Mouse (Mus musculus) ES-Bruce4 (cell line): ENCODE results near the gene Usp8. TPM values are rescaled to one million over a fixed set of nuclear protein-coding genes. Genes with fewer than 3 reads are reported as not detected.

Experiments
- H3K27ac ChIP-seq: 2 replicates; pipeline ENCODE4 v1.5.1; 2012; ENCODE audit warnings: low read length, inconsistent platforms; ENCODE audit not compliant: insufficient read depth
- H3K27me3 ChIP-seq: 2 replicates; pipeline ENCODE4 v1.6.1; 2012; ENCODE audit warnings: mild to moderate bottlenecking, low read length, inconsistent platforms; ENCODE audit not compliant: control insufficient read depth, poor library complexity, insufficient read depth, severe bottlenecking
- H3K36me3 ChIP-seq: 2 replicates; pipeline ENCODE4 v1.6.1; 2012; ENCODE audit warnings: inconsistent platforms, mild to moderate bottlenecking, low read length, moderate library complexity; ENCODE audit not compliant: control insufficient read depth, poor library complexity, insufficient read depth, severe bottlenecking
- H3K4me1 ChIP-seq: one replicate; pipeline ENCODE4 v1.8.1; 2011; ENCODE audit warnings: low read length; ENCODE audit not compliant: control insufficient read depth, insufficient read depth
- H3K4me3 ChIP-seq: 2 replicates; pipeline ENCODE4 v1.5.1; 2011; ENCODE audit warnings: low read depth, mild to moderate bottlenecking, low read length
- H3K9ac ChIP-seq: 2 replicates; pipeline ENCODE4 v1.6.1; 2012; ENCODE audit warnings: low read depth, mild to moderate bottlenecking, inconsistent platforms; ENCODE audit not compliant: poor library complexity, severe bottlenecking
- H3K9me3 ChIP-seq: replicated peaks from 2 replicates; pipeline ENCODE4 v1.6.1; 2012; ENCODE audit warnings: mild to moderate bottlenecking, low read length, inconsistent platforms; ENCODE audit not compliant: control insufficient read depth, poor library complexity, insufficient read depth, severe bottlenecking
- CTCF ChIP-seq: IDR thresholded peaks from one replicate; pipeline ENCODE4 v1.8.1; 2011; ENCODE audit warnings: low read depth, low read length
- EP300 ChIP-seq: IDR thresholded peaks from 2 replicates; pipeline ENCODE4 v1.6.1; 2011; ENCODE audit warnings: low read depth, low read length; ENCODE audit not compliant: insufficient read depth
- POLR2A ChIP-seq: IDR thresholded peaks from one replicate; pipeline ENCODE4 v1.8.1; 2011; ENCODE audit warnings: low read length; ENCODE audit not compliant: insufficient read depth
- polyA plus RNA-seq: library from polyadenylated mRNA; stranded (reverse); fragments of >200 nt; gene quantifications from 2 replicates; pipeline ENCODE4 v1.2.4, GENCODE M21; 2011; ENCODE audit warnings: low read depth; ENCODE audit not compliant: missing spikeins, insufficient read depth, insufficient read length

Usp8 gene
- polyA plus RNA-seq, 1 experiment: 75.3 TPM

- TF ChIP-seq CTCF (no peak), EP300 (no peak), POLR2A (no peak)
- no peaks in the 10 kb centered on the region for H3K27me3 ChIP-seq
- no peaks in the 10 kb centered on the region for H3K9me3 ChIP-seq
- H3K27ac ChIP-seq: no peak overlapping the region
- H3K9ac ChIP-seq: no peak overlapping the region
- H3K4me3 ChIP-seq: no peak overlapping the region
- H3K36me3 ChIP-seq: peaks cover 37% of the 10 kb centered on the region
- H3K4me1 ChIP-seq: no peaks in the 10 kb centered on the region
Measured at GRCm38 (mm10) chr2:126759351-126759750, 52.2 kb downstream of the Usp8 start.

GRCm38 (mm10) chr2:126765867-126766582 is 58.9 kb downstream of the Usp8 start:
- no peak overlapping the region for H3K9ac ChIP-seq
- H3K27me3 ChIP-seq: no peaks in the 10 kb centered on the region
- no peak for TF ChIP-seq POLR2A
- TF ChIP-seq EP300: no peak
- no peak for TF ChIP-seq CTCF
- peaks cover 3% of the 10 kb centered on the region for H3K4me1 ChIP-seq
- H3K27ac ChIP-seq: no peak overlapping the region
- peaks cover 2% of the 10 kb centered on the region; the same call in 1 of the 2 replicates for H3K36me3 ChIP-seq
- H3K9me3 ChIP-seq: no peaks in the 10 kb centered on the region
- peak overlapping the region; percentile 13; the same call in 1 of the 2 replicates for H3K4me3 ChIP-seq

- no peaks in the 10 kb centered on the region for H3K27me3 ChIP-seq
- H3K36me3 ChIP-seq: 0 out of 2 replicates have a peak, but pooled peaks cover under 1% of the 10 kb centered on the region
- TF ChIP-seq CTCF (peak; percentile 10), EP300 (no peak)
- no peak overlapping the region for H3K27ac ChIP-seq
- H3K4me1 ChIP-seq: peaks cover 3% of the 10 kb centered on the region
- H3K9me3 ChIP-seq: no peaks in the 10 kb centered on the region
- H3K4me3 ChIP-seq: no peak overlapping the region
- no peak overlapping the region for H3K9ac ChIP-seq
Measured at GRCm38 (mm10) chr2:126767599-126767998, 60.5 kb downstream of the Usp8 start.

GRCm38 (mm10) chr2:126768194-126768593 is 61.1 kb downstream of the Usp8 start:
- Histone ChIP-seq H3K27ac (no peak overlapping the region), H3K9me3 (no peaks in the 10 kb centered on the region)
- TF ChIP-seq POLR2A: no peak
- TF ChIP-seq CTCF: peak; percentile 35

GRCm38 (mm10) chr2:126769431-126770181 is 62.5 kb downstream of the Usp8 start:
- Histone ChIP-seq H3K36me3 (no peaks in the 10 kb centered on the region), H3K9me3 (no peaks in the 10 kb centered on the region), H3K27me3 (no peaks in the 10 kb centered on the region), H3K4me1 (peaks cover 3% of the 10 kb centered on the region), H3K9ac (no peak overlapping the region), H3K27ac (no peak overlapping the region), H3K4me3 (no peak overlapping the region)
- TF ChIP-seq EP300 (no peak), CTCF (no peak), POLR2A (no peak)

More at GRCm38 (mm10) chr2:126768194-126768593, 61.1 kb downstream of the Usp8 start:
- Histone ChIP-seq H3K4me1 (peaks cover 3% of the 10 kb centered on the region), H3K9ac (no peak overlapping the region), H3K36me3 (no peaks in the 10 kb centered on the region), H3K4me3 (no peak overlapping the region), H3K27me3 (no peaks in the 10 kb centered on the region)

GRCm38 (mm10) chr2:126772217-126772616 is 65.1 kb downstream of the Usp8 start:
- H3K9me3 ChIP-seq: no peaks in the 10 kb centered on the region
- no peak overlapping the region for H3K9ac ChIP-seq
- no peaks in the 10 kb centered on the region for H3K36me3 ChIP-seq
- no peak overlapping the region for H3K27ac ChIP-seq
- no peaks in the 10 kb centered on the region for H3K27me3 ChIP-seq
- no peaks in the 10 kb centered on the region for H3K4me1 ChIP-seq
- TF ChIP-seq CTCF: no peak
- TF ChIP-seq POLR2A: no peak
- no peak overlapping the region for H3K4me3 ChIP-seq
